Mouse (Mus musculus) kidney, embryonic 14.5 days (tissue): ENCODE measurements around the gene Xkr7. TPM values are rescaled to one million over a fixed set of nuclear protein-coding genes. Genes with fewer than 3 reads are reported as not detected.
A peak's percentile ranks its signal among the peaks of the same experiment; 100 is the strongest.

Experiments
- ATAC-seq: fragments of 200-750 bp; cut with Nextera tagmentation; 2 replicates; pipeline ENCODE4 v1.8.0; 2017; ENCODE audit warnings: moderate number of reproducible peaks, mild to moderate bottlenecking, moderate TSS enrichment, moderate library complexity; ENCODE audit not compliant: low FRiP score, low TSS enrichment
- H3K27ac ChIP-seq: fragments of 300-500 bp; sonication (generic); 2 replicates; pipeline ENCODE4 v1.5.1; 2014; ENCODE audit warnings: low read depth, mild to moderate bottlenecking, low read length, moderate library complexity, mixed read lengths
- H3K27me3 ChIP-seq: fragments of 300-500 bp; sonication (generic); 2 replicates; pipeline ENCODE4 v1.6.1; 2014; ENCODE audit warnings: mild to moderate bottlenecking, low read length; ENCODE audit not compliant: control insufficient read depth, insufficient read depth
- H3K36me3 ChIP-seq: fragments of 300-500 bp; sonication (generic); 2 replicates; pipeline ENCODE4 v1.6.1; 2014; ENCODE audit warnings: low read length, mixed read lengths; ENCODE audit not compliant: control insufficient read depth, insufficient read depth
- H3K4me1 ChIP-seq: fragments of 300-500 bp; sonication (generic); 2 replicates; pipeline ENCODE4 v1.6.1; 2014; ENCODE audit warnings: low read length, mixed read lengths; ENCODE audit not compliant: control insufficient read depth, insufficient read depth
- H3K4me2 ChIP-seq: fragments of 300-500 bp; sonication (generic); replicated peaks from 2 replicates; pipeline ENCODE4 v1.6.1; 2014; ENCODE audit warnings: low read depth, mild to moderate bottlenecking, low read length
- H3K4me3 ChIP-seq: fragments of 300-500 bp; sonication (generic); 2 replicates; pipeline ENCODE4 v1.5.1; 2014; ENCODE audit warnings: mild to moderate bottlenecking, low read length
- H3K9ac ChIP-seq: fragments of 300-500 bp; sonication (generic); 2 replicates; pipeline ENCODE4 v1.6.1; 2014; ENCODE audit warnings: low read depth, mild to moderate bottlenecking, low read length, moderate library complexity
- H3K9me3 ChIP-seq: fragments of 300-500 bp; sonication (generic); 2 replicates; pipeline ENCODE4 v1.6.1; 2016; ENCODE audit warnings: low read length; ENCODE audit not compliant: control insufficient read depth
- WGBS: fragments of 180-500 bp; shearing (Covaris S2); extraction: QIAGEN DNeasy Blood & Tissue Kit; methylation state at CpG from one replicate; pipeline ENCODE4 v1.1.7; 2014; 5-methylcytosine and 5-hydroxymethylcytosine counted together
- polyA plus RNA-seq: library from polyadenylated mRNA; unstranded; fragments of >200 nt; fragmentation: Nextera tagmentation; extraction: Ambion mirVana; gene quantifications from 2 replicates; pipeline ENCODE4 v1.2.1, GENCODE M21; 2014

The Xkr7 gene
- polyA plus RNA-seq, 1 experiment from 2014 or later: not detected

DNA sequence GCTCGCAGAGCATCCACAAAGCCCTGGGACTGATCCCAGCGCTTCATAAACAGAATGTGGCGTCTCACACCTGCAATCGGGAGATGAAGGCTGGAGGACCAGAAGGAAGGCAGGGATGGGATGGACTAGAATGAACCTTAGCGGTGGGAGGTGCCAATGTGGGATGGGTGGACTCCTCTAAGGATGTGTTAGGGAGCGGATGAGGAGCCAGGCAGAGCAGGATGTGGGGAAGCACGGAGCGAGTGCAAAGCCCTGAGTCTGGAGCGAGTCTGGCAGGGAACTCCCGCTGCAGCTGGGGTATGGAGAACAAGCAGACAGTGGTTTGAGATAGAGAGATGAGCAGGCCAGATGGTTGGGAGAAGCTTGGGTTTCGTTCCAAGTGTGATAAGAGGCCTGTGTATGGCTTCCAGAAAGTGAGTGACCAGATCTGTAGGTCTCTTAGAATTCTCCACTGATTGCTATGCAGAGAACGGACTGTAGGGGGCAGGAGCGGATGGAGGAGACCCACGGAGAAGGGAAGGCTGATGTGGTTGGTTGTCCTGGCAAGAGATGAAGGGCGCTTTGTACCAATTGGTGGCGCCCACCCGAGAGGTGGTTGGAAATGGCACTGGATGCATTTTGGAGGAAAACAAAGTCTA, 16.3 kb downstream of the Xkr7 start:
- Histone ChIP-seq H3K9ac (no peak overlapping the region), H3K9me3 (no peaks in the 10 kb centered on the region)

DNA sequence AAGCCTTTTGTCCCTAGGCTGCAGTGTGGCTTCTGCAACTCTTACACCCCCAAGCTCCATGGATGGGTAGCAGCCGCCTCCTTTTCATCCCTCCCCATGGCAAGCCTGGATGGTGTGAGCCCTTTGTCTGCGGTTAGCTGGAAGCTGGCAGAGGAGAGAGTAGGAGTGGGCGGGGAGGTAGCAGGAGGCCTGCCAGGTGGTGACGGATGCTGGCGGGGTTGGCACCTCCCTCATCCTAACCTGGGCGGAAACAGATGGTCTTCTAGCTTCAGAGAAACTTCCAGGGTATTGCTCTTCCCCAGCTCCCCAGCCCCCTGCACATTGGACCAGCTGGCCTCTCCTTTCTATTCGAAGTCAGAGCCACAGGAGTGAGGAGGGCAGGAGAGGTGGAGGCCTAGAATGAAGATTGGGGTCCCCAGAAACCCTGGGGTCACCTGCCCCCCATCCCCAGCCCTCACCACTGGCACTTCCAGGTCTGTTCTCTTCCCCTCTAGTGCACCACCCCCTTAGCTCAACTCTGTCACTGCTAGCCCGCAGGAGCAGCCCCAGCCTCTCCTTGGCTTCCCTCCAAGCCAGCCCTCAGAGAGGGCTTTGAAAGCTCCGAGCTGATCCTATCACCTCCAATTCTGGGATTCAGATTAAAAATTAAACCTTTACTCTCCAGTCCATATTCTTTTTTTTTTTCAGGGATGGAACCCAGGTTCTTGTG, 17.8 kb downstream of the Xkr7 start:
- Histone ChIP-seq H3K4me2 (no peak overlapping the region), H3K4me3 (no peak overlapping the region), H3K4me1 (peaks cover 4% of the 10 kb centered on the region), H3K36me3 (no peaks in the 10 kb centered on the region), H3K9ac (no peak overlapping the region), H3K27me3 (peaks cover 19% of the 10 kb centered on the region), H3K27ac (no peak overlapping the region), H3K9me3 (no peaks in the 10 kb centered on the region)
- WGBS: 20% methylated on average over 9 of the region's 9 CpGs
- 0 out of 2 replicates have a peak, but pooled peaks have one; percentile 22 for ATAC-seq

More for the DNA sequence above, 16.3 kb downstream of the Xkr7 start:
- Histone ChIP-seq H3K4me2 (no peak overlapping the region), H3K4me1 (peaks cover 4% of the 10 kb centered on the region), H3K27me3 (peaks cover 15% of the 10 kb centered on the region), H3K27ac (no peak overlapping the region), H3K36me3 (no peaks in the 10 kb centered on the region), H3K4me3 (no peak overlapping the region)
- ATAC-seq: no peak
- WGBS: 42% methylated on average over 17 of the region's 17 CpGs

DNA sequence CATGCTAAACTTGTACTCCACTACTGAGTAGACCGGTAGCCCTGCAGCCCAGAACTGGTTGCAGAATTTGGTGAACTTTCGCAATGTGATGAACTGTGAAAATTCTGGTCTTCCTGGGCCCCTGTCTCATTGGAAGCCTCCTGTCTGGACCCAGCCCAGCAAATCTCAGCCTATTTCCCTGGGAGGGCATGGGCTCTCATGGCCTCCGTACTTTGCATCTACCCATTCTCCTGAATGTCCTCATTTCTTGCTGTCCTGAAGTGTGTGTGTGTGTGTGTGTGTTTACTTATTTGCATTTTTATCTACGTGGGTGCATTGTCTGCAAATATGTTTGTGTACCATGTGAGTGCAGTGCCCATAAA, 18.3 kb downstream of the Xkr7 start:
- H3K4me3 ChIP-seq: no peak overlapping the region
- no peak overlapping the region for H3K4me2 ChIP-seq
- 91% methylated on average over 4 of the region's 4 CpGs for WGBS
- no peak overlapping the region for H3K27ac ChIP-seq
- no peak for ATAC-seq
- H3K9me3 ChIP-seq: no peaks in the 10 kb centered on the region
- H3K9ac ChIP-seq: no peak overlapping the region
- H3K4me1 ChIP-seq: peaks cover 4% of the 10 kb centered on the region
- H3K27me3 ChIP-seq: peaks cover 19% of the 10 kb centered on the region
- no peaks in the 10 kb centered on the region for H3K36me3 ChIP-seq

DNA sequence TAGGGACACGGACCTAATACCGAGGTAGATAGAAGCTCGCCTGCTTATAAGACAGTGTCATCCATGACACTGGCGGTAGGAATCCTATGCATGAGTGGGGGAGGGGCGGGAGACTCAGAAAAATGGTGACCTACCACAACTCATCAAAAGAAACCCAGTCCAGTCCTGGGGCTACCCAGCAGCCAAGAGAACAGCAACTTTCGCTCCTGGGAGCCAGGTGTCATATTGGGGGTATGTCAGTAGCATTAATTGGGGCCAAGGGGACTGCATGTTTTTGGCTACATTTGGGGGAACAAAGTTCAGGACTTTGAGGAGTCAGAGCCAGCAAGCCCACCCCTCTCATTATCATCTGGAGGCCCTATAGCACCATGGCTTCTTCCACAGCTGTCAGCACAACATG, 19.4 kb downstream of the Xkr7 start:
- Histone ChIP-seq H3K27me3 (peaks cover 19% of the 10 kb centered on the region), H3K27ac (no peak overlapping the region), H3K36me3 (no peaks in the 10 kb centered on the region), H3K9ac (no peak overlapping the region), H3K4me1 (peaks cover 4% of the 10 kb centered on the region), H3K9me3 (no peaks in the 10 kb centered on the region), H3K4me2 (no peak overlapping the region), H3K4me3 (no peak overlapping the region)
- no peak for ATAC-seq
- 81% methylated on average over 6 of the region's 6 CpGs for WGBS

DNA sequence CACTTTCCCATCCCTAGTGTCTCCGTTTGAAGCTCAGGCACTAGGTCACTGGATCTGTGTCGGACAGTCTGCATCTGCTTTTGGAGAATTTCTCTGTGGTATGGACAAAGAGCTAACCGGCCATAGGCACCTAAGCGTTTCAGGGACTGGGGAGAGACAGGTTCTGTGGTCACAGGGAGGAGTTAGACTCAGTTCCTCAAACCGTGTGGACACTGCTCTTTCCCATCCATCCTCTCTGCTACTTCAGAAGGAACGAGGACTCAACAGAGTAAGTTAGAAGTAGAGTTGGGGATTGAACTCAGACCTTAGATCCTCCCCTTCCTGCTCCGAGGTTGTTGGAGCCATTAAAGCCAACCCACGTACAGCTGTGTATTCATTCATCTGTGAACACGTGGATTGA, 19.9 kb downstream of the Xkr7 start:
- 77% methylated on average over 9 of the region's 9 CpGs for WGBS
- Histone ChIP-seq H3K4me2 (no peak overlapping the region), H3K9ac (no peak overlapping the region), H3K9me3 (no peaks in the 10 kb centered on the region), H3K27ac (no peak overlapping the region), H3K4me3 (no peak overlapping the region), H3K4me1 (peaks cover 4% of the 10 kb centered on the region; the same call in 1 of the 2 replicates), H3K36me3 (no peaks in the 10 kb centered on the region), H3K27me3 (peaks cover 19% of the 10 kb centered on the region)
- ATAC-seq: no peak

DNA sequence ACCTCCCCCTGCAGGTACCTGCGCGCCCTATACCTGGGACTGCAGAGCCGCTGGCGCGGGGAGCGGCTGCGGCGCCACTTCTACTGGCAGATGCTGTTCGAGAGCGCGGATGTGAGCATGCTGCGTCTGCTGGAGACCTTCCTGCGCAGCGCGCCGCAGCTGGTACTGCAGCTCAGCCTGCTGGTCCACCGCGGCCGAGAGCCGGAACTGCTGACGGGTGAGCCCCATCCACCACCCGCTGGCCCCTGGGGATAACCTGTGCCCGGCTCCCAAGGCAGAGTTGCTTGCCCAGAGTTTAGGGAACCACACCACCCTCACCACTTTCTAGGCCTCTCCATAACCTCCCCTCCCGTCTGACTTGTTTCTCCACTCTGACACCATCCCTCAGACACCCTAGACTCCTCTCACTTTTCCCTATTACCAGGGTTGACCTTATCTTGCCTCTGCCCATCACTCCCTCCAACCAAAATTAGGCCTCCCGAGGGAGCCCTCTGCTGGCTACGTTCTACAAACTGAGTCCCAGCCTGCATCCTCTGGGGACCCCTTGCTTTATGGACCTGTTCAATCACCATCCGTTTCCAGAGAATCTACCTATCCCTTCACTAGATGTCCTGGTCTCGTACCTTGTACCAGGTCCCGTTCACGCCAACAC, 21.2 kb downstream of the Xkr7 start:
- no peak overlapping the region for H3K27ac ChIP-seq
- H3K4me2 ChIP-seq: peak overlapping the region; percentile 17
- peak overlapping the region; percentile 7; the same call in 1 of the 2 replicates for H3K4me3 ChIP-seq
- H3K4me1 ChIP-seq: peaks cover 4% of the 10 kb centered on the region; the same call in 1 of the 2 replicates
- H3K9ac ChIP-seq: no peak overlapping the region
- no peaks in the 10 kb centered on the region for H3K9me3 ChIP-seq
- no peak for ATAC-seq
- 7% methylated on average over 30 of the region's 30 CpGs for WGBS
- H3K36me3 ChIP-seq: no peaks in the 10 kb centered on the region
- peaks cover 19% of the 10 kb centered on the region for H3K27me3 ChIP-seq

DNA sequence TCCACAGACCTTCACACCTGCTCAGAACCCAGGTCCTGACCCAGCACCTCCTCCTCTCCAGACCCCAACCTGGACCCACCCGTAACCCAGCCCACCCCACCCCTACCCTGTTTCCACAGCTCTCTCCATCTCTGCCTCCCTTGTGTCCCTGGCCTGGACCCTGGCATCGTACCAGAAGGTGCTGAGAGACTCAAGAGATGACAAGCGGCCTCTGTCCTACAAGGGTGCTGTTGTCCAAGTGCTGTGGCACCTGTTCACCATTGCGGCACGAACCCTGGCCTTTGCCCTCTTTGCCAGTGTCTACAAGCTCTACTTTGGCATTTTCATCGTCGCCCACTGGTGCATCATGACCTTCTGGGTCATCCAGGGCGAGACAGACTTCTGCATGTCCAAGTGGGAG, 22.2 kb downstream of the Xkr7 start:
- no peaks in the 10 kb centered on the region for H3K9me3 ChIP-seq
- WGBS: 90% methylated on average over 8 of the region's 8 CpGs
- no peak overlapping the region for H3K27ac ChIP-seq
- ATAC-seq: no peak
- H3K27me3 ChIP-seq: peaks cover 19% of the 10 kb centered on the region
- H3K4me1 ChIP-seq: peaks cover 4% of the 10 kb centered on the region; the same call in 1 of the 2 replicates
- no peaks in the 10 kb centered on the region for H3K36me3 ChIP-seq
- no peak overlapping the region for H3K4me3 ChIP-seq
- no peak overlapping the region for H3K4me2 ChIP-seq
- H3K9ac ChIP-seq: no peak overlapping the region

DNA sequence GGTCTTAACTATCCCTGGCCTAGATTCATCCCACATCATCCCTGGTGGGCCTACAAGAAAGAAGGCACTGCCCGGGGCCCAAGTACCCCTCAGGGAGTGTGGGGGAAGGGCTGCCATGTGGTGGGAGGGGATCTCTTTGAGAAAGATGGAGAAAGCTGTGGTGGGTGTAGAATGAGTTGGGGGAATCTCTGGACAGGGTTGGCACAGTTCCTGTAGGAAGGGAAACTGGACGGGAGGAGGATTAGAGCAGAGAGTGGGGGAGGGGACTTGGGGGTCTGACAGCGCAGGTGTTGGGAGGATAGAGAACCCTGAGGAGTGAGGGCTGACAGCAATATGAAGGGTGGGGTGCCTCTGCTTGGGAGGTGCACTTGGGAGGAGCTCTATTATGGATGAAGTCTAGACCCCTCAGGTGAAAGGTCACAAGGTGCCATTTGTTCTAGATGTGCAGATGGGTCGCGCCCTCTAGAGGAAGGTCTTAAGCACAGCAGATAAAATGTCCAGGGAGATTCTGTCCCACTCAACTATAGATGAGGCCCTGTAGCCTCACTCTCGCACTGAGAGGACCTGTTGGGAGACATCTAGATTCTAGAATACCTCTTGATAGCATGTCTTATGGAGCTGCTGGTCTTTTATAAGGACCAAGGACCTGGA, 23.7 kb downstream of the Xkr7 start:
- WGBS: 63% methylated on average over 6 of the region's 6 CpGs
- Histone ChIP-seq H3K4me3 (no peak overlapping the region), H3K9me3 (no peaks in the 10 kb centered on the region), H3K9ac (no peak overlapping the region), H3K4me2 (no peak overlapping the region), H3K27me3 (peaks cover 19% of the 10 kb centered on the region), H3K4me1 (peaks cover 4% of the 10 kb centered on the region; the same call in 1 of the 2 replicates), H3K36me3 (no peaks in the 10 kb centered on the region), H3K27ac (no peak overlapping the region)
- no peak for ATAC-seq
